Mouse (Mus musculus) liver, embryonic 14.5 days (tissue): Measurements from ENCODE around the gene Wasl. TPM values are rescaled to one million over a fixed set of nuclear protein-coding genes. Genes with fewer than 3 reads are reported as not detected.

Source experiments
- ATAC-seq: fragments of 200-750 bp; cut with Nextera tagmentation; 2 replicates; pipeline ENCODE4 v1.8.0; 2017; ENCODE audit warnings: moderate number of reproducible peaks, mild to moderate bottlenecking, moderate library complexity; ENCODE audit not compliant: insufficient read depth
- DNase-seq, 3 experiments: peaks; one replicate each; pipeline ENCODE4 v3.0.0-alpha.2; 2012 to 2013; ENCODE audit warnings: low read depth in 3 of 3, low spot score in 3 of 3
- H3K27ac ChIP-seq: fragments of 300-500 bp; sonication (generic); 2 replicates; pipeline ENCODE4 v1.5.1; 2014; ENCODE audit warnings: moderate library complexity, mild to moderate bottlenecking, control low read depth, inconsistent platforms
- H3K27me3 ChIP-seq: fragments of 300-500 bp; sonication (generic); 2 replicates; pipeline ENCODE4 v1.6.1; 2014; ENCODE audit warnings: mild to moderate bottlenecking, low read length, moderate library complexity; ENCODE audit not compliant: control insufficient read depth, insufficient read depth
- H3K36me3 ChIP-seq: fragments of 300-500 bp; sonication (generic); replicated peaks from 2 replicates; pipeline ENCODE4 v1.6.1; 2014; ENCODE audit warnings: low read depth; ENCODE audit not compliant: control insufficient read depth, insufficient read depth
- H3K4me1 ChIP-seq, 2 experiments: fragments of 200-500 bp in 1 of 2; fragments of 300-500 bp in 1 of 2; sonication (generic) in 1 of 2; replicated peaks; 2 replicates each; pipeline ENCODE4 v1.6.1; 2012 to 2014; ENCODE audit warnings: antibody characterized with exemption in 1 of 2, inconsistent platforms in 1 of 2, low read length in 1 of 2; ENCODE audit not compliant: control insufficient read depth in 2 of 2, insufficient read depth in 2 of 2
- H3K4me2 ChIP-seq: fragments of 300-500 bp; sonication (generic); 2 replicates; pipeline ENCODE4 v1.6.1; 2014; ENCODE audit warnings: low read depth, mild to moderate bottlenecking, control low read depth, moderate library complexity
- H3K4me3 ChIP-seq, 2 experiments: fragments of 200-500 bp in 1 of 2; fragments of 300-500 bp in 1 of 2; sonication (generic) in 1 of 2; 2 replicates each; pipeline ENCODE4 v1.5.1; 2012 to 2014; ENCODE audit warnings: low read depth in 2 of 2, low read length in 2 of 2, mild to moderate bottlenecking in 2 of 2, control low read depth in 1 of 2, inconsistent platforms in 1 of 2, moderate library complexity in 1 of 2; ENCODE audit not compliant: insufficient read depth in 1 of 2
- H3K9ac ChIP-seq: fragments of 300-500 bp; sonication (generic); replicated peaks from 2 replicates; pipeline ENCODE4 v1.6.1; 2014; ENCODE audit warnings: mild to moderate bottlenecking, control low read depth, moderate library complexity
- H3K9me3 ChIP-seq: fragments of 300-500 bp; sonication (generic); 2 replicates; pipeline ENCODE4 v1.6.1; 2016; ENCODE audit warnings: low read length, mixed read lengths; ENCODE audit not compliant: control insufficient read depth
- CTCF ChIP-seq: IDR thresholded peaks from 2 replicates; pipeline ENCODE4 v1.5.1; 2016; ENCODE audit warnings: antibody characterized with exemption, low read depth, control low read depth
- EP300 ChIP-seq: IDR thresholded peaks from 2 replicates; pipeline ENCODE4 v1.6.1; 2016; ENCODE audit warnings: antibody characterized with exemption, low read depth
- WGBS: fragments of 180-500 bp; shearing (Covaris S2); extraction: QIAGEN DNeasy Blood & Tissue Kit; methylation state at CpG from one replicate; pipeline ENCODE4 v1.1.7; 2014; ENCODE audit not compliant: insufficient replicate concordance; 5-methylcytosine and 5-hydroxymethylcytosine counted together
- polyA plus RNA-seq, 2 experiments: library from polyadenylated mRNA; depleted of rRNA in 1 of 2; stranded (reverse) in 1 of 2; unstranded in 1 of 2; fragments of >200 nt; fragmentation: Nextera tagmentation in 1 of 2; extraction: Ambion mirVana in 1 of 2; gene quantifications; 2 replicates each; pipeline versions ENCODE4 v1.2.1 to v1.2.3; 2012 to 2014

Wasl gene
- polyA plus RNA-seq, 2 experiments, result 6.0 to 11.4 TPM

DNA sequence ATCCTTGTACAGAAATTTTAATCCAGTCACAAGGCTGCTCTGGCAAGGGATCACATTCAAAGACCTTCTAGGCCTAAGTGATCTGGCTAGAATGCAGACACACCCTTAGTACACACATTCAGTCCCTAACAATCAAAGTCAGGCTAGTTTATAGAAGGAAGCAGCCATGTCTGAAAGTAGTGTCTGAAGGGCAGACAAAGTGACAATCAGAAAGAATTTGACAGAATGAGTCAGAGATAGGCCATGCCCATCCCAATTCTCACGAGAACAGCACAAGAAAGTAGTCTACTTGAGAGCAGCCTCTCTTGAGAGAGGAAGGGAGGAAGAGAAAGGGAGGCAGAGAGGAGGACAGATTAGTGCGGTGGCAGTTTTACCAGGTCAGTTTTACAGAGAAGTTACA is 42.7 kb downstream of the Wasl start:
- Histone ChIP-seq H3K27ac (no peak overlapping the region), H3K27me3 (no peaks in the 10 kb centered on the region), H3K36me3 (peaks cover 17% of the 10 kb centered on the region), H3K4me3 (no peak overlapping the region), H3K9me3 (no peaks in the 10 kb centered on the region), H3K4me1 (no peaks in the 10 kb centered on the region), H3K4me2 (no peak overlapping the region), H3K9ac (no peak overlapping the region)
- DNase-seq, result no peak
- 66% methylated on average over 2 of the region's 2 CpGs for WGBS
- TF ChIP-seq EP300 (no peak), CTCF (no peak)
- no peak for ATAC-seq

DNA sequence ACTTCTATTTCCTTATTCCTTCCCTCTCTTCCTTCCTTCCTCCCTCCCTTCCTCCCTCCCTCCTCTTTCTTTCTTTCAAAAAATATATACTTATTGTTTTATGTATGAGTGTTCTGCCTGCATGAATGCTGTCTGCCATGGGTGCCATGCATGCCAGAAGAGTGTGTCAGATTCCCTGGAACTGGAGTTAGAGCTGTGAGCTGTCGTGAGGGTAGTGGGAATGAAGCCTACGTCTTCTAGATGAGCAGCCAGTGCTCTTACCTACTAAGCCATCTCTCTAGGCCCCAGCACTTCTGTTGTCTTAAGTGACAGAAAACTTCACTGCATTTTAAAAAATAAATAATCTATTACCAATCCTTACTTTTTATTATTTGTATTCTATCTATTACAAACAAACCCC is 43.9 kb downstream of the Wasl start:
- DNase-seq (no peak), ATAC-seq (no peak)
- Histone ChIP-seq H3K4me1 (no peaks in the 10 kb centered on the region), H3K27me3 (no peaks in the 10 kb centered on the region), H3K9ac (no peak overlapping the region), H3K4me3 (no peak overlapping the region), H3K9me3 (no peaks in the 10 kb centered on the region), H3K36me3 (peaks cover 16% of the 10 kb centered on the region), H3K27ac (no peak overlapping the region), H3K4me2 (no peak overlapping the region)
- WGBS, result 79% methylated on average over 2 of the region's 2 CpGs
- TF ChIP-seq EP300, result no peak
- TF ChIP-seq CTCF, result no peak

DNA sequence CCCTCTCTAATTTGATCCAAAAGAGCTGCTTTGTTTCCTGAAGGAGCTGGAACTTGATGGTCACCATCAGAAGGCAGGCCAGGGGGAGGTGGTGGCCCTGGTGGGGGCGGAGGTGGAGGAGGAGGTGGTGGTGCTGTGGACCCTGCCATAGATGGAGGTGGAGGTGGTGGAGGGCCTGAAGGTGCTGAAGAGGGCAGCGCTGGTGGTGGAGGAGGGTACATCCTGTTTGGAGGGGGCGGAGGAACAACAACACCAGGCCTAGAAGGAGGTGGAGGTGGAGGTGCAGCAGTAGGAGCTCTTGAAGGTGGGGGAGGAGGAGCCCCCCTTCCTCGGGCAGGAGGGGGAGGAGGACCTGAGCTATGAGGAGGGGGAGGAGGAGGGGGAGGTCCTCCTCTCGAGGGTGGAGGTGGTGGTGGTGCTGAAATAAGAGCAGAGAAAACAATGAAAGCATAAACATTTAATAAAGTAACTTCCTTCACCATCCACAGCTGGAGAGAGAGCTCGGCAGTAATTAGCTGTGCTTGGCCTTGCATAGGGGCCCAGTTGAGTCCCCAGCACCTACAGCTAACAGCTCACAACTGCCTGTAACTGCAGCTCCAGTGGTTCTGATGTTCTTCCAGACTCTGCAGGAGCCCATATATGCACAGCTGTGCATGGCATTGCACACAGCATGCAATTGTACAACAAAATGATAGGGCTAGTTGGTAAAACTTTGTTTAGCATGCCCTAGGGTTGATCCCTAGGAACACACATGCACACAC is 45.3 kb downstream of the Wasl start:
- Histone ChIP-seq H3K4me3 (no peak overlapping the region), H3K4me1 (no peaks in the 10 kb centered on the region), H3K36me3 (peaks cover 23% of the 10 kb centered on the region), H3K4me2 (no peak overlapping the region), H3K27me3 (no peaks in the 10 kb centered on the region), H3K9ac (no peak overlapping the region), H3K9me3 (no peaks in the 10 kb centered on the region), H3K27ac (no peak overlapping the region)
- no peak for TF ChIP-seq EP300
- no peak for TF ChIP-seq CTCF
- WGBS, result 68% methylated on average over 6 of the region's 6 CpGs
- DNase-seq (no peak), ATAC-seq (no peak)

DNA sequence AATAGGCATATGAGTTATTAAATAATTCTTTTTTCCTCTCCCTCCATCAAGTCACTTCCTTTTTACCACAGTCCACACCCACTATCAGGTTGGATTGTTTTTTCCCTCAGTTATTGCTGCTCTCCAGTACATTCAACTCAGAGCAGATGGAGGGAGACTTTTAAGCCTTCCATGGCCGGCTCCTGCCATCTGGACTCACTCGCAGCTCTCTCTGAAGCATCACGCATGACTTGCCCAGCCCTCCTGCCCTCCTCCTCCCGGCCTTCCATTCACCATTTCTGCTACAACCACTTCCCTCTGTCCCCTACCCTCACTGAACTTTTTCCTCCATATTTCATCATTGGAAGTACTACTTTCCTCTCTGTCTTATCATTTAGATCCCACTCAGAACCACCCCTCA is 48.1 kb downstream of the Wasl start:
- 81% methylated on average over 4 of the region's 4 CpGs for WGBS
- Histone ChIP-seq H3K9me3 (no peaks in the 10 kb centered on the region), H3K4me3 (no peak overlapping the region), H3K4me1 (no peaks in the 10 kb centered on the region), H3K4me2 (no peak overlapping the region), H3K27ac (no peak overlapping the region), H3K36me3 (peaks cover 22% of the 10 kb centered on the region), H3K9ac (no peak overlapping the region), H3K27me3 (no peaks in the 10 kb centered on the region)
- TF ChIP-seq CTCF (no peak), EP300 (no peak)
- no peak for DNase-seq
- no peak for ATAC-seq

DNA sequence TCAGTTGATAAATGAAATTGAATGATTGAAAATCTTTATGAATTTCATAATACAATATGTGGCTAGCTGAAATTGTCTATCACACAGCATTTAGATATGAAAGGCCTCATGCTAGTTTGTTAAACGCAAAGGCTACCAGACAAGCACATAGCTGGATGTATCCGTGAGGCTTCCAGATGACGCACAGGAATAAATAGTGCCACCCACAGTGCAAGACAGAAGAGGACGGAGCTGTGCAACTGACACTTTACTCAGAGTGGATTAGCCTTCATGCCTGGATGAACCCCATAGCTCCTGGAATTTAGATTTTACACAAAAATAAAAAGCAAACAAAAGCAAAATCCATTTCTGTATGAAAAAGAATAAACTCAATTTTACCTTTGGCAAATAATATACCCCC is 50.9 kb downstream of the Wasl start:
- Histone ChIP-seq H3K4me1 (no peaks in the 10 kb centered on the region), H3K27me3 (no peaks in the 10 kb centered on the region), H3K36me3 (peaks cover 22% of the 10 kb centered on the region), H3K4me3 (no peak overlapping the region), H3K9ac (no peak overlapping the region), H3K27ac (no peak overlapping the region), H3K9me3 (no peaks in the 10 kb centered on the region), H3K4me2 (no peak overlapping the region)
- ATAC-seq (no peak), DNase-seq (no peak)
- 83% methylated on average over 4 of the region's 4 CpGs for WGBS
- TF ChIP-seq EP300 (no peak), CTCF (no peak)
